Mouse (Mus musculus): Measurements from ENCODE around the gene Snta1.

DNA sequence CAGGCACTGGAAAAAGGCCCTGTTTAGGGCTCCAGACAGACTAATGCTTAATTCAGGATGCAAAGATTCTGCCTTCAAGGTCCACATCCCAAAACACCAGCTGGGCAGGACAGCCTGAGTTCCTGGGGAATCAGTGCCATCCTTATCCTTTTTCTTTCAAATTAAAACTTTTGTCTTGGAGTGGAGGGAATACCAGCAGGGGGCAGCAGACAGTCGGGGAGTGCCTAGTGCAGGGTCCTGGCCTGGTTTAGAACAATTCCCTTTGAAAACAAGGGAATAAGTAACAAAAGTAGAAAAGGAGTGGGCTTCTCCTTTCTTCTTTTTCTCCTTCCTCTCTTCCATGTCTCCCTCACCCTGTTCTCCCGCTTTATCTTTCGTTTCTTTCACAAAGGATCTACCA, 9.2 kb upstream of the Snta1 start:
- TF ChIP-seq CTCF (IDR thresholded peaks at IDR 0.05; ENCODE audit: low read depth) (peak; percentile 95), EP300 (optimal IDR thresholded peaks at IDR 0.05) (no peak)
